Mouse (Mus musculus) cerebellum, adult 11 months (tissue): ENCODE results near the gene Gm49378.
A peak's percentile ranks its signal among the peaks of the same experiment; 100 is the strongest.

Source experiments
- DNase-seq: peaks from one replicate; pipeline ENCODE4 v3.0.0; 2022

Gene Gm49378

DNA sequence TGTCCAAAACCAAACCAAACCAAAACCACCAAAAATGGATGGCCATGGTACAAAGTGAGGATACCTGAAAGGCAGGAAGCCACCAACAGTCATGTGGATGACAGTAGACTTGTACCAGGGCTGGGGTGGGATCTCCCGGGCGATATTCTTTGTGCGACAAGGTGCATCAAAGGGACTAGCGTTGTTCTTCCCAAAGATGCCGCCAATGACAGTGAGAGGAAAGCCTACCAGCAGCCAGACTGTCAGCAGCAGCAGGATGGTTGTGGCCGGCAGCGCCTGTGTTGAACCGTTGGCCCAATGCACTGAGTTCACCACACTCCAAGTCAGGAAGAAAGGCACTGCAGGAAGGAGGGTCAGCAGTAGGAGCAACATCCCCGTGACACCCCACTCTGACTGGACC lies at the start of gene Gm49378:
Gene Gm49378, minus strand, starts transcription at position 101 of the 400 bp plus-strand sequence.
- no peak for DNase-seq

DNA sequence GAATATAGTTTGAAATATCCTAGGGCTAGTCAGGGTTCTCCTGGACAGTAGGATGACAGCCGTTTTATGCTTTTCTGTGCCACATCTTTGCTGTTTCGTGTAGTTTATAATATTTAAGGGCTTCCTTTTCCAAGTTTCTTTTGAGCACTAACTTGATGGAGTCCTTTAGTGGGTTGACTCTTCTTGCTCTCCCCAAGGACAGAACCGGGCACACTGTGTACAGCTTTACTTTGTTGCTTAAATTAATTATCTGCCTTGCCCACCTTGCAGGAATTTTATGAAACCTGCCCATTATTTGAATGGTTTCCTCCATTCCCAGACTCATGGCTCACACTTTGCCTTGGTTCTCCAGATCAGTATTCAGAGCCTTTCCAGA lies 44.4 kb upstream of the Gm49378 start:
- DNase-seq = no peak

DNA sequence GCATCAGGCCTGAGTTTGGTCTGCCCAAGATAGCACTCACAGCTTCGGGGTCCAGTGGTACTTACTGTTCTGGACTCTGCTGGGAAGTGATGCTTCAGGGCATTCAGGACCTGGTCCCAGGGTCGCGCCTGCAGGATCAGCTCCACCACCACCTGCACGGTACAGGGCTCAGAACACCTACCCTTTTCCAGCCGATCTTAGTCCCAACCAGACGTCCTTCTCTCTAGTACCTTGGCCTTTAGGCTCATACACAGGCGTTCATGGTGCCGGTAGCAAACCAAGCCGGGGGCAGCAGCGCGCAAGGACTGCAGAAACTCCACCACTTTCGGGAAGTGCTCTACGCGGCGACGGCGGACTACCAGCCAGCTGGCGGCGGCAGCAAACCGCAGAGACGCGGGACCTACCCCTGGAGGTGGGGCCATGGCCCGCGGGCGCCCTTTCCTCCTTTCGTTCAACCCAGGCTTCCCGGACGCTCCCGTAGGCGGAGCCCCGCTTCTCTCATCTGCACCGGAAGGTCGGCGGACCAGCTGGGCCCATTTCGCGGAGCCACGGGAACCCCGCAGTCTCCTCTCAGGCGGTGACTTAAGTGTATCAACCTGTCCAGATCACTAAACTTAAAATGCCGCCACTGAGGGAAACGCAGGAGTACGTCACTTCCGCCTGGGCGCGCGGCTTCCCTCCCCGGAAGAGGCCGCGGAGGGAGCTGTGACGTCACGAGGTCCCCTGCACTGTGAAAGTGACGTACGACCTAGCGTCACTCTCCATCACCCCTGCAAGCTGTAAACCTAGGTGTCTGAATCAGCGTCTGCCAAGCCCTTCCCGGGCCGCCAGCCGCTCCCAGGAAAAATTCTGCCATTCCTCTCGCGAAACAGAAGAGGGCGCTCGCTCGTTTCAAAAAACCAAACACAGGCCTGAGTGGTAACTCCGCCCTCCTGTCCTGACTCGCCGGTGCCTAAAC lies 43.7 kb upstream of the Gm49378 start, which contains the start of gene Tinf2:
Gene Tinf2, minus strand, starts transcription at position 661 of the 958 bp plus-strand sequence.
- DNase-seq = peak; percentile 94

DNA sequence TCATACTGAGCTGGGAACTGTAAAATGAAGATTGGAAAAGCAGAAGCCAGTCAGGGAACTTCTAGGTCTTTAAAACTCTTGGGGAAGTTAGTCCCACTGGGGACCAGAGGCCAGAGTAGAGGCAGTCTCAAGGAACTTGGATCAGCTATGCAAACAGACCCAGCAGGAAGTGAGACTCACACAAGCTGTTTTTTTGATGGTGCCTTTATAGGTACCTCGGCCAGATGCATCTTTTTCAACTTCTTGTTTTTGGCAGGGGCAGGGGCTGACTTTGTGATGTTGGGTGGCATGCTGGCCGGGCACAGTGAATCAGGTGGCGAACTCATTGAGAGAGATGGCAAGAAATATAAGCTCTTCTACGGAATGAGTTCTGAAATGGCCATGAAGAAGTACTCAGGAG lies 39.9 kb upstream of the Gm49378 start:
- DNase-seq = no peak

DNA sequence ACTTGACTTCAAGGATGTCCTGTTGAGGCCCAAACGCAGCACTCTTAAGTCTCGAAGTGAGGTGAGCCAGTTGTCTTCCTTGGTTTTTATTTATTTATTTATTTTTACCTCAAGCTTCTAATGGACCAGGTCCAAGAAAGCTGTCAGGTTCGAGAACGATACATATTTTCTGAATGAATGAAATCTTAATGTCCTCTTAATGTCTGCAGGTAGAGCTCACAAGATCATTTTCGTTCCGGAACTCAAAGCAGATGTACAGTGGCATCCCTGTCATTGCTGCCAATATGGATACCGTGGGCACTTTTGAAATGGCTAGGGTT lies 35.0 kb upstream of the Gm49378 start:
- no peak for DNase-seq

DNA sequence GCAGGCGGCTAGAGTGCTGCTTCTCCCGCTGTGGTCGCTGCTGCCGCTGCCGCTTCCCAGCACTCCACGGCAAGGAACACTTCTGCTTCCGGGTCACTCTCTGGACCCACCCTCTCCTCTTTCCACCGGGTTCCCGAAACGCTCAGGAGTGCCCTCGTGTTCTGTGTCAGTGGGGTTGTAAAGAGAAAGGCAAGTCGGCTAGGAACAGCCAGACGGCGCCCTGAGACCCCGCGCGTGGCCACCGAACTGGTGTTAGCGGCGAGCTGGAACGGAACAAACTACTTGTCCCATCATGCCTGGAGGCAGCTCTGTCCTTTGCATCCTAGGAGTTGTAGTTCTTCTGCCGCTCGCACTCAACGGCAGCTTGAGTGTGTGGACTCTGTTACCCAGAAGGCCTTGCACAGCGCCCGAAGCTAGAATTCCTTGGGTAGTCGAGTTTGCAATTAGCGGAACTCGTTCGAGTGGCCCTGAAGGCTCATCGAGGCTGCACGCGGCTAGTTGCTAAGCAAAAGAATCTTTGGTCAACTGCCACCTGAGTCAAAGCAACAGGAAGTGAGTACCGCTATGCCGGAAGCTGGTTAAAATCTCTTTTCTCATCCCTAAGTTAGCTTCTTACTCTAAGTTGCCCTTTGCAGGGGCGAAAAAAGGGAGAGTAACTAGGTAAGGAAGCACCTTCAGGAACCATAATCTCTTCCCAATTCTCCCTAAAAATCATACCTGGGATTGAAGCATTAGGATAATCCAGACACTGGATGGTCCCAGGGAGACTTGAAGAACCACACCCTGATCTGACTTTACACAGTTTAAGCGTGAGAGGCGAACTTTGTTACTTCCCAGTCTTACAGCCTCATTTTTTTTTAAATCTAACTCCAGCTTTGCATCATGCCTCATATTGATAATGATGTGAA lies 34.4 kb upstream of the Gm49378 start, which contains the start of the genes Gmpr2 and Nedd8:
Gene Gmpr2, plus strand, starts transcription at position 109 of the 908 bp plus-strand sequence.
Gene Nedd8, minus strand, starts transcription at position 292 of the 908 bp plus-strand sequence.
- DNase-seq = peak; percentile 83

DNA sequence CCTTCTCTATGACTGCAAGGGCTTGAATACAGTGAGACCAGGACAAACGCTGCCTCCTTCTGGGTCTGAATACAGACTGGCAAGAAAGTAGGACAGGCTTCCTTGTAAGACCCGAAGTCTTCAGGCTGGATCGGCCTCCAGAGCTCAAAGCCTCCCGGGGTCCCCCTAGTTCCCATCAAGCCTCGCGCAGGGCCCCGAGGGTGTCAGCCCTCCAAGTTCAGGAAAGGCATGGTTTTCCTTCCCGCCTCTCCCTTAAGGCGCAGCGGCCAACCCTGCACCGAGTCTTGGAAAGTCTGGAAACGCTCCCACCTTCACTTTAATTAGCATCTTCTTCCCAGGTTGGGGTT lies 33.8 kb upstream of the Gm49378 start:
- no peak for DNase-seq

DNA sequence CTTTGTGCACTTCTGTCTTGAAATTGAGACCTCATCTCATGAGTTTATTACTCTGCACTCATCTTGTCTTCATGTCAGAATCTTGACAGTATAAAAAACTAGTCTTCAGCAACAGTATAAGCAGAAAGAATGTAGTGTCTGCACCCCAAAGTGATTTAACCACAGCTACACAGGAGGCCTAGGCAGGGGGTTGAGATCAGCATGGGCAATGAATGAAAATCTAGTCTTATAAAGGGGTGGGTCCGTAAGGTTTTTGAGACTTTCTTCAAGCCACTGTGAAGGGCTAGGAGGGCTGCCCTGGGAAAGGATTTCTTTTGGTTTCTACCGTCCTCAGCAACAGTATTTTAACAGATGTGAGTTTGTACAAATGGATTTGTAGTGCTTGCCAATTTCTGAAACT lies 22.9 kb upstream of the Gm49378 start:
- no peak for DNase-seq

DNA sequence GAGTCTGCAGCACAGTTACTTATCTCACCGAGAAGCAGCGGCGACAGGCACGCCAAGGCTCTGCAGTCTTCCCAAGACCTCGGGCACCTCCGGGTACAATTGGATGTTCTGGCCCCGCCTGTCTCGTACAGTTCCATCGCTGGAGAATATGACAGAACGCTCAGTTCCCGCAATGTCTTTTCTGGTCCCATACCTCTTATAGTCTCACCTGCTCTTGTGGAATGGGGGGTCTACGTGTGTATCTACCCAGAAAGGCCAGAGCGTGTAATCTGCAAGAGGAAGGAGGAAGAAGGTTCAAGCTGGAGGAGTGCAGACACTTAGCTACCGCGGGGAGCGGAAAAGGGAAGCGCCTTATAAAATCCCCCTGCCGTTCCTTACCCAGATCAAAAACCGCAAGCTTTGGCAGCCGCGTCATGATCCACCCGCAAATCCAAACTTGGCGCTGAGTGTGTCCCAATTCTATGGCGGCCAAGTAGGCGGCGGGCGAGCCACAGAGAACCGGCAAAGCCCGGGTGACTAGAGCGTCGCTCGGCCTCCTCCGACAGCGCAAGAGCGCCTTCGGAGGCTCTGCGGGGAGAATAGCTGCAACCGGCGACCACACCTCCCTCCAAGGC lies 22.4 kb upstream of the Gm49378 start, which contains the start of gene Mdp1:
Gene Mdp1, minus strand, starts transcription at position 549 of the 614 bp plus-strand sequence.
- DNase-seq = peak; percentile 67

DNA sequence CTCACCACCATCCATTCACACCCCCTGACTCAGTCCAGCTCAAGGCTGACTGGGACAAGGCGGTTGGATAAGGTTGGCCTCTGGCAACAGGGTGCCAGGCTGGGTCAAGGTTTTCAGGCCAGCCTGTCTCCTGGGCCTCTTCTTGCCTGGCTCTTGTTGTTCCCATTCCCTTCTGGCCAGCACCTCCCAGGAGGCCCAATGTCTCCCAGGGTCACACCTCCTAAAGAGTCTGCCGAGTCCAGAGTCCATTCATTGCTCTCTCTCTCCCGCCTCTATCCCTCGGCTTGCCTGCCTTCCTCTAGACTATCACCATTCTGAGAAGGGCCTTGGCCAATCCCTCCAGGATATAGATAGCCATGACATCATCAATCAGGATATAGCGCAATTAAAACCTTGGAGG lies 20.3 kb upstream of the Gm49378 start:
- no peak for DNase-seq

DNA sequence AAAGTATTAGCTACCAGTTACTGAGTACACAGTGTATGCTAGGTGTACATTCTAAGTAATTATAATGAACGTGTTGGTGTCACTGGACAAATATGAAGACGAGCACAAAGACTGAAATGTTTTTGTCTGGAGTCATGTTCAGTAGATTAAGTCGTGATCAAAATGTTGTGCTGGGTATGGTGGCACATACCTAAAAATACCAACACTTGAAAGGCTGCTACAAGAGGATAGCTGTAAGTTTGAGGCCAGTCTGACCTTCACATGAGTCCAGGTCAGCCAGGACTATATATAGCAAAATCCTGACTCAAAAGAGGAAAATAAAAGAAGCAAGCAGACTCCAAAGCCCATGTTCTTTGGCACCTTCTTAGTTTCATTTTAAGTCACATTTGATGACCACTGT lies 19.2 kb upstream of the Gm49378 start:
- no peak for DNase-seq

DNA sequence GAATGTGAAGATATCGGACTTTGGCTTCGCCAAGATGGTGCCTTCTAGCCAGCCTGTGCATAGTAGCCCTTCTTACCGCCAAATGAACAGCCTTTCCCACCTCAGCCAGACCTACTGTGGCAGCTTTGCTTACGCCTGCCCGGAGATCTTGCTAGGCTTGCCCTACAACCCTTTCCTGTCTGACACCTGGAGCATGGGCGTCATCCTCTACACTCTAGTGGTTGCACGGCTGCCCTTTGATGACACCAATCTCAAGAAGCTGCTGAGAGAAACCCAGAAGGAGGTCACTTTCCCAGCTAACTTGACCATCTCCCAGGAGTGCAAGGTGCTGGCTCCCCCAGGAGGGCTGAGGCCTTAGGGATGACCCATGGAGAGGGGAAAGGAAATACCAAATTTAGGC lies 13.8 kb upstream of the Gm49378 start:
- DNase-seq = no peak

DNA sequence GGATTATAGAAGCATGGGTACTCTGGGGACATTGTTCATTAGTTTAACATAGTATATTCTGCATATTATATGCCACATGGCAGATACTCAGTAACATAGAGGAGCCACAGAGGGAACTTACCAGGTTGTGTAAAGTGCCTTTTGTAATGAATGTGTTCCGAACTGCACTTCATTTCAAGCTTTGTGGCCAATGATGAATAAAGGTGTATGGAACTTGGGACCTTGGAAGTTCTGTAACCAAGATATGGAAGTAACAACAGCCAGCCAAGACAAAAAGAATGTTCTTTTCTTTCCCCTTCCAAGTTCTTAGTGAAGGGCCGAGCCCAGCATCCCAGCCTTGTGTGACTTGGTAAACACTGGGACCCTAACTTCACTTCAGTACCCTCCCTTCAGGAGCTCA lies 12.2 kb upstream of the Gm49378 start, which contains the start of gene Tssk4:
Gene Tssk4, plus strand, starts transcription at position 301 of the 400 bp plus-strand sequence.
- no peak for DNase-seq

DNA sequence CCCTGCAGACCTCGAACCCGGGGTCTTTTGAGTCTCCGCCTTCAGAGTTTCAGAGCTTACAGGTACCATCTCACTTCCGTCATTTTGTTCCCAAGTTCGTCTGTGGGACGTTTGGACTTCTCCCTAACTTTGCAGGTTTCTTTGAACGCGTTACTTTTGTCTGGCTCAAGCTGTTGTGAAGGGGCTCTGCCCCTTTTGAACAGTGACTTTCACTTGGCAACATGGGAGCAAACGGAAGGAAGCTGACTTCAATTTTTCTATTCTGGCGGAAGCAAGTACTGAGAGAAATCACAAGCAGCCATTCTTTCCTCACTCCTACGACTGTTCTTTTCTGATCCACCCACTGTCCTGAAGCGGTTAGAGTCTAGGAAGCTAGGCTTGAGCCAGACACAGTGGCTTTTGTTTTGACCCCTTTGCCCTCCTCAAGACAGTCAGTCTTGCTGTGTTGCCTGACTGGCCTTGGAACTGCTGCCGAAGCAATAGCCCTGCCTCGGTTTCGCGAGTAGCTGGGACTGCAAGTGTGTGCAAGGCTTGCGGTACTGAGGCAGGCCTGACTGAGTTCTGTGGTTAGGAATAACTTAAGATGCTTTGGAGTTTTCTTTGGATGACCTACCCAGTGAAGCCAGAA lies 6.7 kb upstream of the Gm49378 start:
- no peak for DNase-seq

DNA sequence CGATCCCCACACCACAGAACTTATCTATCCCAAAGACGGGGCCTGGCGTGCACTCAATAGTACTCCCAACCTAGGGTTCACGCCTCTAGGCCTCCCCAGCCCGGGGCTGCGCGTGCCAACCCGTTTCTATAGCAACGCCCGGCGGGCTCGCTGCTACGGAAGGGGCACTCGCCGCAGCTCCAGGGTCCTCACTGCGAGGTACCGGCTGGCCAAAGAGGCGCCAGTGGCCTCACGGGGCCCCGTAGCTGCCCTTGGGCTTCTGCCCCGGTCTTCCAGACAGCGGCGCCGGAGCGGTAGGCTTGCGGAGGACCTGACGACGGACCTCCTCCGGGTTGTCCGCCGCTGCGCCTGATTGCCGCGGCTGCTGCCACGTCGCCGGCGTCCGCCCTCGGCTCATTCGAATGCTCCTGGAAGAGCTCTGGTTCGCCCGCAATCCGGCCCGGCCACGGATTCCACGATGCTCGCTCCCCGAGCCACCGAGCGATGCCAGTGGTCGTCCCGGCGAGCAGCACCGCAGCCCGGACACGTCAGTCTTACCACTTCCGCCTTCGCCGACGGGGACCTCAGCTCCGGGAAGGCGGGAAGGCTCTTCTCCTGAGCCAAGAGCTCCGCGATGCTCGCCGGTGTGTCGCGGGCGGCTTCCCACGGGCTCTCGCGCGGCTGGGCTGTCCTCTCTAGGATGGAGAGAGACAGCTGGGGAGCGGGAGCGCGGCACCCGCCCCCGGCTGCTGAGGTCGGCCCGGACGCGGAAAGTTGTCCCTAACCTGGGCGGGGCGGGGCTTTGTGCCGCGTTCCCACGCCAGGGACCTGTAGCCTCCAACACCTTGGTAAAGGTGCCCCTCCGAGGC lies 5.6 kb upstream of the Gm49378 start, which contains the start of gene Tm9sf1:
Gene Tm9sf1, minus strand, starts transcription at position 747 of the 848 bp plus-strand sequence.
- DNase-seq = peak; percentile 81

DNA sequence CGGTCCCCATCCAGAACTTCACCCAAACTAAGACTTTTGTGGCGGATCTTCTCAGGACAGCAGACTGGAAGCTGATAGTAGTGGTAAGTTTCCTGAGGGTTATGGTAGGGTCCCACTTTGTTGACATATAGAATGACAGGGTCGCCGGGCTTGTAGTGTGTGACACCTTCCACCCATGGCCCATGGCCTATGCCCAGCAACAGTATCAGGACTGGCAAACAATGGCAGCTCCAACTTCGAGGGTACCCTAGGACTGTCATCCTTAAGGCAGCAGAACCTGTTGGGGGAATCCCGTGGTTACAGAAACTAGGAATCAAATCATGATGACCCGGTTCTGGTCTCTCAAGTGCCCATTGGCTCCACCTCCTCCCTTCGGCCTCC lies 5.0 kb upstream of the Gm49378 start:
- no peak for DNase-seq

DNA sequence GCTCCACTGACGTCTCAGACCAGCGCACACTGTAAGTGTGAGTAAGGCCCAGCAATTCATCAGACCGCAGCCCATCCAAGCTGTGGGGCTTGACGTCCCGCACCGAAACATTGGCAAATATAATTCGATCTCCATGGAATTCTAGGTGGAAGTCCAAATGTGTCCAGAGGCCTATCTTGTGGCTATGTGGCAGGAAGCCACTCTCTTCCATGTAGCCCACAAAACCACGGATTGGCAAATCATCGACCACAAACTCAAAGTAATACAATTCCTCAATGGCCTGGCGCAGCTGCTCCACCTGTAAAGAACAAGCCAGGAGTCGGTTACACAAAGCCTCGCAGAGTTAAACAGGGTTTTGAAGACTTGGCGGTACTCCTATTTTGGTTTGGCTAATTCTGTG lies 3.6 kb upstream of the Gm49378 start:
- no peak for DNase-seq

DNA sequence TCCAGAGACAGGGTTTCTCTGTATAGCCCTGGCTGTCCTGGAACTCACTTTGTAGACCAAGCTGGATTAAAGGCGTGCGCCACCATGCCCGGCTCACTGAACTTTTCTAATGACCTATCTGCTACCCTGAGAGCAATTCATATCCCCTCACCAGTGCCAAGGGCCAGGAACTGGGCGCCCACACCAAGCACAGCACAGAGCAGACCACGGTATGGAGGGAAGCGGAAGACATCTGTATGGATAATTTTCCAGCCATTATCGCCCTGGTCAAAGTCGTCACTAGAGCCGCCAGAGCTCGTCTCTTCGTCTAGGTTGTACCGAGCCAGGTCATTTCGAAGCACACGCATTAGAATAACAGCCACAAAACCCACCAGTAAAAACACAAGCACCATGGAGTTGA lies 3.1 kb upstream of the Gm49378 start:
- no peak for DNase-seq

DNA sequence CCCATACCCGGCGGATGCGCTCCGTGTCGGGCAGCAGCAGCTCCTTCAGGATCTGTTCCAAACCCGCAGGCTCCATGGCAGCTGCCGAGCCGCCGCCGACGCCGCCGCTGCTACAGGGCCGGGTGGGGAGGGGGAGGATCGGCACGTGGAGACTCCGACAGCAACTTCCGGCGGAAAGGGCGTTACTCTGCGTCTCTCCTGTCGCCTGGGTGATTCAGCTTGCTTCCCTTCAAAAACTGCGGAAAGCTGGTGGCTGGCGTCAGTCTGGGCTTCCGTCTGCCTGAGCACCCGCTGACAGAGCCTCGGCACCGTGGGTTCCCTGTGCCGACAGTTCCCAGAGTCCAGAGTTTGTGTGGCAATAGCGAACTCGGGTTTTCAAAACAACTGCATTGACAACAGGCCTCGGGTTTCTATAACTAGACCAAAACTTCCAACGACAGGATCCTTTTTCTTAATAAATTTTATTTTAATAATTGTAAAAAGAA lies 2.1 kb downstream of the Gm49378 start, which contains the start of gene Ipo4:
Gene Ipo4, minus strand, starts transcription at position 435 of the 485 bp plus-strand sequence.
- DNase-seq = peak; percentile 71

DNA sequence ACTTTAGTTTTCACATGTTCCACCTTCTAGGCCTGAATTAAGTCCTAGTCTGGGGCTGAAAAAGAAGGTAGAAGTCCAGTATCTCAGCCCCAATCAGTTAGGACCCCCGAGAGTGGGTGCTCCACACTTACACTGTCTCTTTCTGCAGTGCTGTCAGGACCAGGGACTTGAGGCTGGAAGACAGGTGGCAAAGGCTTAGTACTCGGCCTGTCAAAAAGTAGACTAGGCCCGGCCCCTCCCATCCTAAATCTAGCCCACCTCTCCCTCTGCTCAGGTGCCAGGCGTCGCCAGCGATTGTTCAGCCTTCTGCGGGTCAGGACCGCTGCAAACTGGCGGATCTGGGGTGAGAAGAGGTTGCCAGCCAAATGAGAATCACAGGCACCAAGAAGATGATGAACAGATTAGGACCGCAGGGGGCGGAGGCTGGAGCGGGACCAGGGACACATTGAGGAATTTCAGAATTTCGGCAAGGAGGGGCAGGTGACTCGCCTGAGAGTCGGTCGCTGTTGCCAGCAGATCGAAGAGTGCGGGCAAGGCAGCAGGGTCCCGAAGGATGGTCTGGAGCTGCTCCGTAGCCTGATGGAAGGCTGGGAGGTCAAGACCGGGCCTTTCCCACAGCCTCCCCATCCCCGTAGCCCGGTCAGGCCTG lies 2.7 kb downstream of the Gm49378 start:
- peak; percentile 60 for DNase-seq

DNA sequence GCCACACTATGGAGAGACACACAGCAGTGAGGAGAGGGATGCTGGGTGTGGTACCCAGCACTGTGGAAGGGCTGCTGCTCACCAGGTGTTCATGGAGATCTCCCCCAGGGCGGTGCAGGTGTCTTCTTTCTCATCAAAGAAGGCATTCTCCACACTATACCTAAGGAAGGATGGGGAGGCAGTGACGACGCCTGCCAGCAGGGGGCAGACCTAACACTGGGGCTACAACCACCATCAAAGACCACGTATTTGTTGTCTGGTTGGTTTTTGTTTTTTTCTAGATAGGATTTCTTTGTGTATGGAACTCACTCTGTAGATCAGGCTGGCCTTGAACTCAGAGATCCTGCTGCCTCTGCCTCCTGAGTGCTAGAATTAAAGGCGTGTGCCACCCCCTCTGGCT lies 8.4 kb downstream of the Gm49378 start:
- DNase-seq = no peak
